Mouse (Mus musculus): ENCODE data around the gene Mybbp1a. TPM values are rescaled to one million over a fixed set of nuclear protein-coding genes. Genes with fewer than 3 reads are reported as not detected.

Mybbp1a gene
- total RNA-seq, 1 experiment from 2014 or later, result 37.7 TPM

GRCm38 (mm10) chr11:72491130-72491960 lies 50.2 kb downstream of the Mybbp1a start:
- no peak for ATAC-seq (replicated peaks; ENCODE audit: insufficient number of reproducible peaks, low FRiP score, low TSS enrichment, poor library complexity, severe bottlenecking)

GRCm38 (mm10) chr11:72494046-72494988 lies 53.2 kb downstream of the Mybbp1a start:
- ATAC-seq (replicated peaks; ENCODE audit: insufficient number of reproducible peaks, low FRiP score, low TSS enrichment, poor library complexity, severe bottlenecking), result no peak

- ATAC-seq (replicated peaks; ENCODE audit: insufficient number of reproducible peaks, low FRiP score, low TSS enrichment, poor library complexity, severe bottlenecking), result no peak
These were observed 54.9 kb downstream of the Mybbp1a start for GRCm38 (mm10) chr11:72496066-72496465.

GRCm38 (mm10) chr11:72496775-72497174 lies 55.6 kb downstream of the Mybbp1a start:
- ATAC-seq (replicated peaks; ENCODE audit: insufficient number of reproducible peaks, low FRiP score, low TSS enrichment, poor library complexity, severe bottlenecking), result no peak

- ATAC-seq (replicated peaks; ENCODE audit: insufficient number of reproducible peaks, low FRiP score, low TSS enrichment, poor library complexity, severe bottlenecking), result no peak
These were observed 56.2 kb downstream of the Mybbp1a start for GRCm38 (mm10) chr11:72497367-72497766.

GRCm38 (mm10) chr11:72500139-72500538 lies 59.0 kb downstream of the Mybbp1a start:
- no peak for ATAC-seq (replicated peaks; ENCODE audit: insufficient number of reproducible peaks, low FRiP score, low TSS enrichment, poor library complexity, severe bottlenecking)

Other genes with a start within 250 kb of the Mybbp1a start
- gene Gm43951, start 234.5 kb upstream of the Mybbp1a start, total RNA-seq (2017), result 1.2 TPM in 1 of 3 replicates, not detected in the others
- 4.9 to 25.7 TPM (median 23.6 TPM) in 3 replicates for gene 4933427D14Rik, start 233.9 kb upstream of the Mybbp1a start, total RNA-seq (2017)
- gene Txndc17, start 233.8 kb upstream of the Mybbp1a start, total RNA-seq (2017), result 31.1 to 49.7 TPM (median 37.8 TPM) in 3 replicates
- 7.4 to 14.0 TPM (median 12.1 TPM) in 3 replicates for gene Med31, start 225.8 kb upstream of the Mybbp1a start, total RNA-seq (2017)
- gene Slc13a5, start 174.1 kb upstream of the Mybbp1a start, total RNA-seq (2017), result not detected in 3 replicates
- gene Xaf1, start 139.7 kb upstream of the Mybbp1a start, total RNA-seq (2017), result 21.7 to 46.0 TPM (median 28.6 TPM) in 3 replicates
- 0.29 to 0.57 TPM in 2 of 3 replicates, not detected in the other for gene Fbxo39, start 126.9 kb upstream of the Mybbp1a start, total RNA-seq (2017)
- gene Tekt1, start 78.9 kb upstream of the Mybbp1a start, total RNA-seq (2017), result not detected in 3 replicates
- not detected in 3 replicates for gene Smtnl2, start 29.6 kb upstream of the Mybbp1a start, total RNA-seq (2017)
- gene Ggt6, start 5.8 kb upstream of the Mybbp1a start, total RNA-seq (2017), result not detected in 3 replicates
- 1.4 to 3.2 TPM (median 1.4 TPM) in 3 replicates for gene Spns2, start 48.5 kb downstream of the Mybbp1a start, total RNA-seq (2017)
- gene Spns3, start 109.2 kb downstream of the Mybbp1a start, total RNA-seq (2017), result 0.75 to 3.8 TPM (median 1.3 TPM) in 3 replicates
- 34.8 to 48.5 TPM (median 44.5 TPM) in 3 replicates for gene Ube2g1, start 165.9 kb downstream of the Mybbp1a start, total RNA-seq (2017)
- gene Ankfy1, start 248.7 kb downstream of the Mybbp1a start, total RNA-seq (2017), result 44.4 to 81.8 TPM (median 44.6 TPM) in 3 replicates